Mouse (Mus musculus) forebrain, embryonic 12.5 days (tissue): ENCODE results near the gene Fbxo44. TPM values are rescaled to one million over a fixed set of nuclear protein-coding genes. Genes with fewer than 3 reads are reported as not detected.
"Not testable (repeated sequence)": the region's sequence is repeated elsewhere in the genome, so short reads cannot be mapped to it uniquely, and the experiment has no call there.

ENCODE experiments used
- ATAC-seq: fragments of 200-750 bp; cut with Nextera tagmentation; 2 replicates; pipeline ENCODE4 v1.8.0; 2017; ENCODE audit warnings: moderate TSS enrichment; ENCODE audit not compliant: low FRiP score
- H3K27ac ChIP-seq: fragments of 300-500 bp; sonication (generic); 2 replicates; pipeline ENCODE4 v1.5.1; 2016; ENCODE audit warnings: mild to moderate bottlenecking
- H3K27me3 ChIP-seq: fragments of 300-500 bp; sonication (generic); 2 replicates; pipeline ENCODE4 v1.6.1; 2016; ENCODE audit warnings: mild to moderate bottlenecking
- H3K36me3 ChIP-seq: fragments of 300-500 bp; sonication (generic); replicated peaks from 2 replicates; pipeline ENCODE4 v1.6.1; 2016; ENCODE audit warnings: mild to moderate bottlenecking
- H3K4me1 ChIP-seq: fragments of 300-500 bp; sonication (generic); 2 replicates; pipeline ENCODE4 v1.6.1; 2016
- H3K4me2 ChIP-seq: fragments of 300-500 bp; sonication (generic); 2 replicates; pipeline ENCODE4 v1.6.1; 2016; ENCODE audit warnings: mild to moderate bottlenecking, moderate library complexity
- H3K4me3 ChIP-seq: fragments of 300-500 bp; sonication (generic); replicated peaks from 2 replicates; pipeline ENCODE4 v1.5.1; 2016; ENCODE audit warnings: mild to moderate bottlenecking
- H3K9ac ChIP-seq: fragments of 300-500 bp; sonication (generic); 2 replicates; pipeline ENCODE4 v1.6.1; 2016; ENCODE audit warnings: mild to moderate bottlenecking
- H3K9me3 ChIP-seq: fragments of 300-500 bp; sonication (generic); 2 replicates; pipeline ENCODE4 v1.6.1; 2016
- WGBS: fragments of 180-500 bp; shearing (Covaris S2); methylation state at CpG from one replicate; pipeline ENCODE4 v1.1.7; 2016; 5-methylcytosine and 5-hydroxymethylcytosine counted together
- polyA plus RNA-seq: library from polyadenylated mRNA; unstranded; fragments of >200 nt; fragmentation: Nextera tagmentation; extraction: Ambion mirVana; gene quantifications from 2 replicates; pipeline ENCODE4 v1.2.1, GENCODE M21; 2016

Gene Fbxo44
- polyA plus RNA-seq, result 57.5 and 60.5 TPM in 2 replicates

- WGBS, result 1% methylated on average over 43 of the region's 43 CpGs
- H3K9me3 ChIP-seq, result no peaks in the 10 kb centered on the region
- peak within 1 kb of the TSS; percentile 85 for H3K27ac ChIP-seq
- peak within 1 kb of the TSS; percentile 71 for H3K9ac ChIP-seq
- peak within 1 kb of the TSS; percentile 91 for H3K4me2 ChIP-seq
- ATAC-seq, result peak; percentile 75; the same call in 1 of the 2 replicates
- peaks cover 55% of the 10 kb centered on the region for H3K27me3 ChIP-seq
- H3K4me3 ChIP-seq, result peak within 1 kb of the TSS; percentile 58
- peaks cover 53% of the 10 kb centered on the region for H3K4me1 ChIP-seq
- peaks cover 27% of the 10 kb centered on the region for H3K36me3 ChIP-seq
Observed at GRCm38 (mm10) chr4:148160436-148161390, at the start of gene Fbxo44, which contains the start of gene Fbxo2. Fbxo44 (minus strand) TSS chr4:148160482. Fbxo2 (plus strand) TSS chr4:148160621.

- no peak overlapping the region for H3K9ac ChIP-seq
- H3K4me1 ChIP-seq, result peaks cover 7% of the 10 kb centered on the region; the same call in 1 of the 2 replicates
- no peaks in the 10 kb centered on the region for H3K9me3 ChIP-seq
- H3K4me3 ChIP-seq, result no peak overlapping the region
- H3K4me2 ChIP-seq, result no peak overlapping the region
- H3K27ac ChIP-seq, result no peak overlapping the region
- 67% methylated on average over 6 of the region's 6 CpGs for whole genome bisulfite sequencing
- peaks cover 23% of the 10 kb centered on the region for H3K27me3 ChIP-seq
- no peak for ATAC-seq
- H3K36me3 ChIP-seq, result no peaks in the 10 kb centered on the region
Observed at GRCm38 (mm10) chr4:148204873-148205232, 44.6 kb upstream of the Fbxo44 start.

DNA sequence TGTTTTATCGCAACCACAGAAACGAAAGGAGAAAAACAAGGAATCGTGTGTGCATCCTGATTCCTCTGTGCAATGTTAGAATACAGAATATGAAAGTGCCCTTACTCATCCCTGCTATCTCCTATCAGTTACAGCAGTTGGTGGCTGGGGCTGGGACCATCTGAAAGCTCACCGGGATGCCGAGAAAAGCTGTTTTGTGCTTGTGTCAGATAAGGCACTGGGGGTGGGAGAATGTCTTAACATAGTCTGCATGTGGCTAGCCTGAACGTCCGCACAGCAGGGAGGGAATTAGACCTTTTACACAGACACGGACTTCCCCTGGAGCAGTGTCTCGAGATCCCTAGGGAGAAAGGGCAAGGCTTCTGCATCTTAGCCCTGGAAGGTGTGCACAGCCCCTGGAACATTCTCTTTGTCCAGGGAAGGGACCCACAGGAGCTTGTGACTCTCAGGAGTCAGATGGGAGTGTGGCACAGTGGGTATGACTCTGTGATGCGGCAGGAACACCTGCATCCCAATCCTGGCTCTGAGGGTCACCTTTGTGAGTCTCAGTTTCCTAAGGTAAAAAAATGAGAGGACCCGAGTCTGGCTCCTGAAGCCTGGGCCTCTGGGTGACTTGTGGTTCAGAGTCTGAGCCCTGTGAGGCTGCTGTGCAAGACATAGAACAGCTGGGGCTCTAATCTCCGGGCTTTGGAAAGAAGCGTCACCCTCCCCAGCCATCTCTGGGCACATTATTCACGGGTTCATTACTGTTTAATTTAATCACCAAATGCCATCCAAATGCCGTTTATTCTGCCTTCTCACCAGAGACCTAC, 44.0 kb upstream of the Fbxo44 start:
- Histone ChIP-seq H3K36me3 (no peaks in the 10 kb centered on the region), H3K4me2 (no peak overlapping the region), H3K4me3 (no peak overlapping the region), H3K27ac (0 out of 2 replicates have a peak overlapping the region, but pooled peaks have one; percentile 31), H3K9ac (no peak overlapping the region), H3K27me3 (peaks cover 29% of the 10 kb centered on the region), H3K9me3 (no peaks in the 10 kb centered on the region), H3K4me1 (peaks cover 7% of the 10 kb centered on the region; the same call in 1 of the 2 replicates)
- WGBS, result 52% methylated on average over 15 of the region's 15 CpGs
- no peak for ATAC-seq

GRCm38 (mm10) chr4:148203557-148203956, 43.3 kb upstream of the Fbxo44 start:
- Histone ChIP-seq H3K4me1 (peaks cover 13% of the 10 kb centered on the region), H3K36me3 (no peaks in the 10 kb centered on the region), H3K4me2 (no peak overlapping the region), H3K9me3 (no peaks in the 10 kb centered on the region), H3K4me3 (no peak overlapping the region), H3K27me3 (peaks cover 29% of the 10 kb centered on the region), H3K9ac (no peak overlapping the region), H3K27ac (no peak overlapping the region)
- 89% methylated on average over 2 of the region's 2 CpGs for WGBS
- no peak for ATAC-seq

GRCm38 (mm10) chr4:148198721-148199120, 38.4 kb upstream of the Fbxo44 start:
- peak overlapping the region; percentile 33; the same call in 1 of the 2 replicates for H3K9ac ChIP-seq
- peaks cover 25% of the 10 kb centered on the region for H3K27me3 ChIP-seq
- 0 out of 2 replicates have a peak, but pooled peaks have one; percentile 31 for ATAC-seq
- WGBS, result 35% methylated on average over 10 of the region's 10 CpGs
- no peak overlapping the region for H3K4me2 ChIP-seq
- H3K4me1 ChIP-seq, result peaks cover 18% of the 10 kb centered on the region
- H3K27ac ChIP-seq, result no peak overlapping the region
- no peaks in the 10 kb centered on the region for H3K9me3 ChIP-seq
- H3K36me3 ChIP-seq, result no peaks in the 10 kb centered on the region
- no peak overlapping the region for H3K4me3 ChIP-seq

- Histone ChIP-seq H3K9ac (no peak overlapping the region), H3K4me3 (no peak overlapping the region), H3K36me3 (no peaks in the 10 kb centered on the region), H3K9me3 (no peaks in the 10 kb centered on the region), H3K4me1 (peaks cover 23% of the 10 kb centered on the region), H3K27me3 (peaks cover 11% of the 10 kb centered on the region), H3K4me2 (no peak overlapping the region), H3K27ac (no peak overlapping the region)
- no peak for ATAC-seq
Observed at GRCm38 (mm10) chr4:148194400-148194799, 34.1 kb upstream of the Fbxo44 start.

DNA sequence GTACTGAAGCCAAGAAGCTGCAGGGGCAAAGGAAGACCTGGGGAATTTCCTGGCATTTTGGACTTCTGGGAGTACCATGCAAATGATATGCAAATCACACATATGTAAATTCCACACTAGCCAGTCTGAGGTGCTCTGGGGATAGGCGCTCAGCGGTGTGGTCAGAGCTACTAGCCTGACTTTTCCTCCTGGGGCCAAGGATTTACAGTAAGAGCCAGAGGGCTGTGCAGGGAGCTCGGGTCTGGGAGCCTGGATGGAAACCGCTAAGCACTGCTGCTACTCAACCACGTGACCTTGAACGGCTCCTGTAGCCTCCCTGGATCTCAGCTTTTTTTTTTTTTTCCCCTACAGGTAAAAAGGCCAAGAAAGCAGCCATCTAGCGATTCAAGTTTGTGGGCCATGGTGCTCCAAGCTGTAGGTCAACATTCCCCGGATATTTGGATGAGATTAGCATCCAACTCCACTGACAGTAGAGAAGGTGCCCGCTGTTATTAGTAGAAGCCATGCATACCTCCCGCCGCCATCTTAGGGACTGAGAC, 32.5 kb upstream of the Fbxo44 start:
- no peaks in the 10 kb centered on the region for H3K36me3 ChIP-seq
- H3K9me3 ChIP-seq, result no peaks in the 10 kb centered on the region
- H3K4me3 ChIP-seq, result no peak overlapping the region
- H3K27me3 ChIP-seq, result peaks cover 14% of the 10 kb centered on the region
- peaks cover 16% of the 10 kb centered on the region; the same call in 1 of the 2 replicates for H3K4me1 ChIP-seq
- no peak overlapping the region for H3K4me2 ChIP-seq
- H3K27ac ChIP-seq, result no peak overlapping the region
- no peak overlapping the region for H3K9ac ChIP-seq
- WGBS, result 35% methylated on average over 11 of the region's 11 CpGs
- ATAC-seq, result no peak

GRCm38 (mm10) chr4:148188767-148189166, 28.5 kb upstream of the Fbxo44 start:
- not testable (repeated sequence) for H3K4me2 ChIP-seq, H3K9me3 ChIP-seq, H3K4me3 ChIP-seq, ATAC-seq, H3K36me3 ChIP-seq, H3K9ac ChIP-seq, H3K27ac ChIP-seq
- WGBS, result 96% methylated on average over 1 of the region's 1 CpGs
- H3K4me1 ChIP-seq, result peaks cover 22% of the 10 kb centered on the region
- H3K27me3 ChIP-seq, result peaks cover 35% of the 10 kb centered on the region

DNA sequence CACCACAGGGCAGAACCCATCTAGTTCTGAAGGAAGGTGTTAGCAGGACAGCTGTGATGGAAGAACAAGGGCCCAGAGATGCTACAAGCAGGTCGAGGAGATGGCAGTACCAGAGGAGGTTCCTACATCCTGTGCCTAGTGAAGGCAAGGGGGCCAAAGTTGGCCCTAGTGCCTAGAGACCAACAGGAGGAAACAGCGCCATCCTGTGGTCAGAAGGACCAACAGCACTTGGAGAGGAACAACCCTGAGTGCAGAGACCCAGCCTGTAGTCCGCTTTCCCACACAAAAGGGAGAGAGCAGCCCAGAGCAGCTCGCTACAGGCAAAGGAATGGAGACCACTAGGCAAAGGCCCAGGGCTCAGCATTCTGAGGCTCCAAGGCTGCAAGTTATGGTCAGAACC, 25.5 kb upstream of the Fbxo44 start:
- Histone ChIP-seq H3K9me3 (no peaks in the 10 kb centered on the region), H3K4me3 (no peak overlapping the region), H3K27ac (no peak overlapping the region), H3K4me2 (no peak overlapping the region), H3K27me3 (peaks cover 37% of the 10 kb centered on the region), H3K36me3 (no peaks in the 10 kb centered on the region), H3K9ac (no peak overlapping the region), H3K4me1 (peaks cover 13% of the 10 kb centered on the region)
- 58% methylated on average over 4 of the region's 4 CpGs for WGBS
- no peak for ATAC-seq

DNA sequence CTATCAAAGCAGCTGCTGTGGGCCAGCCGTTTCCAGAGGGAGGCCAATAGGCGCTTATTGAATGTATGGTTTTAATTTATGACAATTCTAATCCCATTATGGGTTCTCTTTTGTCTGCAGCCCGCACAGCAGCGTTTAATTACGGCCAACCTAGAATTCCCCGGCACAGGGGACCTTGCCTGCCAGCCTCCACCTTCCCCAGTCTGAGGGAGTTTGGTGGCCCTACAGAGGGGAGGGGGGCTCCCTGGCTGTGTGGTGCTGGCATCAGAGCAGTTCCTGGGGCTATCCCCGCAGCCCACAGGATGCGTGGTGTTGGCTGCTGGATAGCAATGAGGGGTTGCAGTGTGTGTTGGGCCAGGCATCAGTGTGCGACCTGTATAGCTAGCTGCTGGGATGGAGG, 24.3 kb upstream of the Fbxo44 start:
- 21% methylated on average over 9 of the region's 9 CpGs for WGBS
- peaks cover 13% of the 10 kb centered on the region for H3K4me1 ChIP-seq
- H3K36me3 ChIP-seq, result no peaks in the 10 kb centered on the region
- ATAC-seq, result no peak
- H3K4me3 ChIP-seq, result no peak overlapping the region
- H3K9ac ChIP-seq, result 0 out of 2 replicates have a peak overlapping the region, but pooled peaks have one; percentile 21
- no peak overlapping the region for H3K4me2 ChIP-seq
- H3K27ac ChIP-seq, result no peak overlapping the region
- no peaks in the 10 kb centered on the region for H3K9me3 ChIP-seq
- H3K27me3 ChIP-seq, result peaks cover 49% of the 10 kb centered on the region

GRCm38 (mm10) chr4:148182363-148182762, 22.1 kb upstream of the Fbxo44 start:
- H3K4me2 ChIP-seq, result no peak overlapping the region
- no peak overlapping the region for H3K4me3 ChIP-seq
- no peaks in the 10 kb centered on the region for H3K9me3 ChIP-seq
- H3K36me3 ChIP-seq, result no peaks in the 10 kb centered on the region
- peaks cover 61% of the 10 kb centered on the region for H3K27me3 ChIP-seq
- WGBS, result 24% methylated on average over 8 of the region's 8 CpGs
- H3K9ac ChIP-seq, result no peak overlapping the region
- H3K27ac ChIP-seq, result no peak overlapping the region
- peaks cover 13% of the 10 kb centered on the region for H3K4me1 ChIP-seq
- ATAC-seq, result peak; percentile 67; the same call in 1 of the 2 replicates

GRCm38 (mm10) chr4:148181483-148181882, 21.2 kb upstream of the Fbxo44 start:
- 83% methylated on average over 12 of the region's 12 CpGs for WGBS

More at GRCm38 (mm10) chr4:148181483-148181882, 21.2 kb upstream of the Fbxo44 start:
- H3K4me3 ChIP-seq, result no peak overlapping the region
- no peak overlapping the region for H3K27ac ChIP-seq
- no peaks in the 10 kb centered on the region for H3K9me3 ChIP-seq
- H3K4me2 ChIP-seq, result no peak overlapping the region
- no peak overlapping the region for H3K9ac ChIP-seq
- peaks cover 65% of the 10 kb centered on the region for H3K27me3 ChIP-seq
- ATAC-seq, result no peak
- H3K36me3 ChIP-seq, result no peaks in the 10 kb centered on the region
- H3K4me1 ChIP-seq, result peaks cover 13% of the 10 kb centered on the region
